Mouse (Mus musculus): ENCODE measurements around the gene Zfp36. TPM values are rescaled to one million over a fixed set of nuclear protein-coding genes. Genes with fewer than 3 reads are reported as not detected.
A peak's percentile ranks its signal among the peaks of the same experiment; 100 is the strongest.

Gene Zfp36
- polyA plus RNA-seq, 1 experiment from 2014 or later: 22.8 TPM

DNA sequence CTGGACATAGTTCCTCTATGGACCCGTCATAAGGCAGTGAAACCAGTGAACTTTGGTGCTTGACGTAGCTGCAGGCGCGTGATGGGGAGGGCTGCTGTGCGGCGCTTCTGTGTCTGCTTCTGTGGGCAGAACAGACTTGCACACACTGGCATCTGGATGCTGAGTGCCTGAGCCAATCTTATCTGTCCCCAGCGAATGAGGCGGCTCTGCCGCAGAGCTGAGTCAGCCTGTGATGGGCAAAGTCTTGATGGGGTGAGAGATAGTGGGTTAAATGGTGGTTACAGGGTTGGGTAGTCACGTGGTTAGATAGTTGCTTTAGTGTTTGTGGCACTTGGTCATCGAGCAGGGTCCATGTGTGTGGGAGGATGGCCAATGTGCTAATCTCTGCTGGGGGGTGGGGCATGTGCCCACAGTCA lies 2.9 kb upstream of the Zfp36 start:
- Histone ChIP-seq H3K9me3 (no peaks in the 10 kb centered on the region), H3K4me2 (peak overlapping the region; percentile 66; the same call in 1 of the 2 replicates), H3K27ac (peak overlapping the region; percentile 99), H3K4me1 (peaks cover 58% of the 10 kb centered on the region), H3K27me3 (no peaks in the 10 kb centered on the region), H3K36me3 (peaks cover 22% of the 10 kb centered on the region), H3K9ac (no peak overlapping the region), H3K4me3 (no peak overlapping the region)
- 64% methylated on average over 11 of the region's 11 CpGs for WGBS
- ATAC-seq (ENCODE audit: insufficient number of reproducible peaks, low FRiP score, low TSS enrichment, low read depth): no peak

GRCm38 (mm10) chr7:28382347-28382951 lies 2.4 kb upstream of the Zfp36 start:
- Histone ChIP-seq H3K36me3 (peaks cover 22% of the 10 kb centered on the region), H3K4me1 (peaks cover 63% of the 10 kb centered on the region), H3K4me3 (peak overlapping the region; percentile 36), H3K27me3 (no peaks in the 10 kb centered on the region), H3K27ac (peak overlapping the region; percentile 99), H3K9ac (0 out of 2 replicates have a peak overlapping the region, but pooled peaks have one; percentile 7), H3K9me3 (no peaks in the 10 kb centered on the region), H3K4me2 (peak overlapping the region; percentile 66)
- 41% methylated on average over 9 of the region's 12 CpGs for WGBS
- no peak for ATAC-seq (ENCODE audit: insufficient number of reproducible peaks, low FRiP score, low TSS enrichment, low read depth)

GRCm38 (mm10) chr7:28381938-28382337 lies 1.9 kb upstream of the Zfp36 start:
- Histone ChIP-seq H3K9ac (peak overlapping the region; percentile 37), H3K36me3 (peaks cover 20% of the 10 kb centered on the region), H3K4me2 (peak overlapping the region; percentile 66), H3K27ac (peak overlapping the region; percentile 99), H3K27me3 (no peaks in the 10 kb centered on the region), H3K4me3 (peak overlapping the region; percentile 36), H3K4me1 (peaks cover 68% of the 10 kb centered on the region), H3K9me3 (no peaks in the 10 kb centered on the region)
- peak; percentile 49; the same call in 1 of the 2 replicates for ATAC-seq (ENCODE audit: insufficient number of reproducible peaks, low FRiP score, low TSS enrichment, low read depth)
- WGBS: 1% methylated on average over 20 of the region's 20 CpGs

DNA sequence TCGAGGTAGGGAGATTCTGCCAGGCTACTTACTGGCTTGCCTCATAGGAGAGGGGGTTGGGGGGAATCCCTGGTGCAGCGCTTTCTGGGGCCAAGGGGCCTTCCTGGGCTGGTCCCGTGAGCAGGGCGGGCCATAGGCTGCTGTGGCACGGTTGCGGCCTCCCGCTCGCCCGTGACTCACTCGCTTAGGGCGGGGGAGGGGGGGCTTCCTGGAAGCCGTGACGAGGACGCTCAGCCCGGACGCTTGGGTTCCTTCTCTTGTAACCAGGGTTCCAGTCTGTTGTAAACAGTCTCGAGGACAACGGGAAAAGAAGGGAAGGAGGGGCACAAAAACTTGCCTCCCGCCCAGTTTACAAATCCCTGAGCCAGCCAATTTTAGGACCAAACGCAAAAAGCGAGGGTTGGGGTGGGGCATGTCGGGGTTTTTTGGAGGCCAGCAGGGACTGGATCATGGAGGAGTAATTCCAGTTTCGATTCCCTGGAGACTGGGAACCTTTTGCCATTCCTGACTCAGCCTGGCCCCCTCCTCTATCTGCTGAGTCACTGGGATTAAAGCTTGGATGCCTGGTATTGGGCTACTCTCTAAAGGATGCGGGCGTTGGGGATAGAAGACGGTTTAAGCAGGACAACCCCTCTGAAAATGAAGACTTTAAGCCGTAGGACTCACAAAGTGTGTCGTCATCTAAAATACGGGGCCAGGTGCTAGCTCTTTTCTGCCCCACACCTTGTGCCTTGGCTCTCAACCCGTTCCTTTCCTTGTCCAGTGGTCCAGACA lies 1.2 kb upstream of the Zfp36 start:
- Histone ChIP-seq H3K4me2 (peak overlapping the region; percentile 66), H3K27ac (peak overlapping the region; percentile 99), H3K4me3 (peak overlapping the region; percentile 36), H3K9ac (peak overlapping the region; percentile 37), H3K36me3 (peaks cover 18% of the 10 kb centered on the region), H3K9me3 (no peaks in the 10 kb centered on the region), H3K27me3 (no peaks in the 10 kb centered on the region), H3K4me1 (peaks cover 71% of the 10 kb centered on the region)
- WGBS: 2% methylated on average over 30 of the region's 30 CpGs
- ATAC-seq (ENCODE audit: insufficient number of reproducible peaks, low FRiP score, low TSS enrichment, low read depth): peak; percentile 52

DNA sequence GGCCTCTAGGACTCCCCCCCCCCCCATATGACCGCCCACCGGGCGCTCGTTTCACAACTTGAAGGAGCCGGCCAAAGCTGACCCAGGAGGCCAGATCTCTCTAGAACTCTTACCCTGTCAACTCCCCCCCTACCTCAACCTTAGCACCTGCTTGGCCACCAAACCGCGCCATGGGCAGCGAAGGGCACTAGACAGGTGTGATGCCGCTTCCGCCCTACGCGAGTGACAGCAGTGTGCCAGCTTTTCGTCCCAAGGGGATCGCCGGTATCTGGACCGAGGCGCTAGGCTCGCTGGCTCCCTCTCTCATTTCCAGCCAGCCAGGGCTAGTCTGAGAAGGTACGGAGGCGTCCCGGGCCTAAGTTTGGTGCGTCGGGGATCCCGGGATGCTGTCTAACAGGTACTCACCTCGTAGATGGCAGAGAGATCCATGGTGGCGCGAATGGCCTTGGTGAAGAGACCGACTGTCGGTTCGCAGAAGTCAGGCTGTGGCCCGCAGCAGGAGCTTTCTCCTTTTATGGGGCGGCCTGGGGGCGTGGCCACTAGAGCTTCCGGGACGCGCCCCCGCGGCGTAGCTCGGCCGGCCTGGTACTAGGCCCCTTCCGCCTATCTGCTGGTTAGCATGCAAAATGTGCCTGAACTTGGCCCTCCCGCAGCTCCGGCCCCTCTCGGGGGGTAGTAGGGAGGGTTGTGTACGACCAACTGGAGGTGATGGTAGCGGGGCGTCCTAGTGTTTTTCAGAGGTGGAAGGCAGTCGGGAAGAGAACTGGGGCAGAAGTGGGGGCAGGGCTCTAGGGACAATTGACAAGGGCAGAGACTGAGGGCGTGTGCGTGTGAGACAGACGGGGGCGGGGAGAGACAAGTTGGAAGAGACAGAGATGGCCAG lies 1.0 kb downstream of the Zfp36 start:
- H3K27ac ChIP-seq: peak overlapping the region; percentile 99
- peak overlapping the region; percentile 82 for H3K9ac ChIP-seq
- ATAC-seq (ENCODE audit: insufficient number of reproducible peaks, low FRiP score, low TSS enrichment, low read depth): peak; percentile 13; the same call in 1 of the 2 replicates
- no peaks in the 10 kb centered on the region for H3K9me3 ChIP-seq
- WGBS: 1% methylated on average over 53 of the region's 53 CpGs
- H3K4me1 ChIP-seq: peaks cover 84% of the 10 kb centered on the region
- H3K4me2 ChIP-seq: peak overlapping the region; percentile 82
- no peaks in the 10 kb centered on the region for H3K27me3 ChIP-seq
- peak overlapping the region; percentile 71 for H3K4me3 ChIP-seq
- peaks cover 9% of the 10 kb centered on the region; the same call in 1 of the 2 replicates for H3K36me3 ChIP-seq

GRCm38 (mm10) chr7:28378066-28378690 lies 1.9 kb downstream of the Zfp36 start:
- no peak for ATAC-seq (ENCODE audit: insufficient number of reproducible peaks, low FRiP score, low TSS enrichment, low read depth)
- H3K4me2 ChIP-seq: peak overlapping the region; percentile 82
- peaks cover 9% of the 10 kb centered on the region; the same call in 1 of the 2 replicates for H3K36me3 ChIP-seq
- no peaks in the 10 kb centered on the region for H3K9me3 ChIP-seq
- peak overlapping the region; percentile 99 for H3K27ac ChIP-seq
- H3K9ac ChIP-seq: peak overlapping the region; percentile 82
- H3K4me3 ChIP-seq: peak overlapping the region; percentile 71
- peaks cover 84% of the 10 kb centered on the region for H3K4me1 ChIP-seq
- no peaks in the 10 kb centered on the region for H3K27me3 ChIP-seq
- WGBS: 24% methylated on average over 32 of the region's 32 CpGs

GRCm38 (mm10) chr7:28377190-28378065 lies 2.6 kb downstream of the Zfp36 start:
- Histone ChIP-seq H3K9ac (peak overlapping the region; percentile 82), H3K27me3 (no peaks in the 10 kb centered on the region), H3K27ac (peak overlapping the region; percentile 99), H3K4me2 (peak overlapping the region; percentile 82), H3K4me3 (peak overlapping the region; percentile 71), H3K36me3 (peaks cover 9% of the 10 kb centered on the region; the same call in 1 of the 2 replicates), H3K9me3 (no peaks in the 10 kb centered on the region), H3K4me1 (peaks cover 77% of the 10 kb centered on the region)
- no peak for ATAC-seq (ENCODE audit: insufficient number of reproducible peaks, low FRiP score, low TSS enrichment, low read depth)
- WGBS: 69% methylated on average over 18 of the region's 18 CpGs

- H3K27me3 ChIP-seq: no peaks in the 10 kb centered on the region
- H3K27ac ChIP-seq: peak overlapping the region; percentile 97
- H3K4me3 ChIP-seq: peak overlapping the region; percentile 40
- H3K4me1 ChIP-seq: peaks cover 64% of the 10 kb centered on the region
- H3K9me3 ChIP-seq: no peaks in the 10 kb centered on the region
- ATAC-seq (ENCODE audit: insufficient number of reproducible peaks, low FRiP score, low TSS enrichment, low read depth): no peak
- WGBS: 4% methylated on average over 29 of the region's 30 CpGs
- H3K9ac ChIP-seq: peak overlapping the region; percentile 51; the same call in 1 of the 2 replicates
- peaks cover 9% of the 10 kb centered on the region; the same call in 1 of the 2 replicates for H3K36me3 ChIP-seq
- H3K4me2 ChIP-seq: peak overlapping the region; percentile 82
Measured at GRCm38 (mm10) chr7:28376011-28376771, 3.9 kb downstream of the Zfp36 start.

GRCm38 (mm10) chr7:28375176-28375921 lies 4.7 kb downstream of the Zfp36 start:
- Histone ChIP-seq H3K9me3 (no peaks in the 10 kb centered on the region), H3K27me3 (no peaks in the 10 kb centered on the region), H3K27ac (peak overlapping the region; percentile 97), H3K4me1 (peaks cover 63% of the 10 kb centered on the region), H3K9ac (peak overlapping the region; percentile 51), H3K36me3 (peaks cover 9% of the 10 kb centered on the region; the same call in 1 of the 2 replicates), H3K4me2 (peak overlapping the region; percentile 82), H3K4me3 (peak overlapping the region; percentile 40)
- ATAC-seq (ENCODE audit: insufficient number of reproducible peaks, low FRiP score, low TSS enrichment, low read depth): peak; percentile 53
- WGBS: 1% methylated on average over 33 of the region's 36 CpGs
